Mouse (Mus musculus): ENCODE measurements at regions not wholly inside any gene's neighbourhood (a gene's known extent, or its start where the extent isn't known, plus 50 kb on each side); places are given as distances from the start of the nearest gene placed in this dataset.

DNA sequence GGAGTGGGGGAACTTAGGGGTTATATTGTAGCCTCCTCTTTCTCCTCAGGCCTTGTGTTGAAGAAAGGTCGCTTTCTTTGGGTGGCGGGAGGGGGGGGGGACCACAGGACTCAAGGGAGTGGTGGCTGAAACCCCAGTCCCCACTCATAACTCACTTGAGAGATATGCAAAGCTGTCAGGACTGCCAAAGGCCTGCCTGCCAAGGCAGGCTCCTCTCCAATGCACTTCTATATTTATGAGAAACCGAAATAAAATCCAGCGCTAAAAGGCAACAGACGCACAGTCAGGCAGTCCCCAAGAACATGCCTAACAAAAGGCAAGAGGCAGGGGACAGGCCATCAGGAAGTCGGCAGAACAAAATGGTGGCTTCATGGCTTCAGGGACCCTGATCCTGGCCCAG is 97.4 kb upstream of the Tnp1 start:
- no peak for ATAC-seq (replicated peaks; ENCODE audit: extremely low read depth, insufficient read depth, low FRiP score)
- 0 out of 2 replicates have a peak overlapping the region, but pooled peaks have one; percentile 27 for H3K27ac ChIP-seq (ENCODE audit: low read length)

GRCm38 (mm10) chr1:73112711-73113110 is 97.0 kb upstream of the Tnp1 start:
- no peak overlapping the region for H3K4me3 ChIP-seq (ENCODE audit: low read length)
- no peak overlapping the region for H3K4me2 ChIP-seq (ENCODE audit: low read depth, low read length)
- H3K9ac ChIP-seq (ENCODE audit: low read length): no peak overlapping the region
- H3K27ac ChIP-seq (ENCODE audit: low read length): no peak overlapping the region
- no peak for ATAC-seq (replicated peaks; ENCODE audit: extremely low read depth, insufficient read depth, low FRiP score)
- 81% methylated on average over 3 of the region's 3 CpGs for WGBS
- no peaks in the 10 kb centered on the region for H3K27me3 ChIP-seq (ENCODE audit: control insufficient read depth, insufficient read depth, low read length)
- no peaks in the 10 kb centered on the region; the same call in 1 of the 2 replicates for H3K4me1 ChIP-seq (ENCODE audit: control insufficient read depth, insufficient read depth, low read length)
- H3K36me3 ChIP-seq (ENCODE audit: control insufficient read depth, insufficient read depth): no peaks in the 10 kb centered on the region
- H3K9me3 ChIP-seq (replicated peaks; ENCODE audit: control insufficient read depth, low read length): no peaks in the 10 kb centered on the region

More for the DNA sequence above, 97.4 kb upstream of the Tnp1 start:
- Histone ChIP-seq H3K36me3 (ENCODE audit: control insufficient read depth, insufficient read depth) (no peaks in the 10 kb centered on the region), H3K9ac (ENCODE audit: low read length) (no peak overlapping the region), H3K9me3 (replicated peaks; ENCODE audit: control insufficient read depth, low read length) (no peaks in the 10 kb centered on the region), H3K4me3 (ENCODE audit: low read length) (no peak overlapping the region), H3K27me3 (ENCODE audit: control insufficient read depth, insufficient read depth, low read length) (no peaks in the 10 kb centered on the region), H3K4me2 (ENCODE audit: low read depth, low read length) (no peak overlapping the region), H3K4me1 (ENCODE audit: control insufficient read depth, insufficient read depth, low read length) (no peaks in the 10 kb centered on the region; the same call in 1 of the 2 replicates)
- 72% methylated on average over 6 of the region's 6 CpGs for WGBS

DNA sequence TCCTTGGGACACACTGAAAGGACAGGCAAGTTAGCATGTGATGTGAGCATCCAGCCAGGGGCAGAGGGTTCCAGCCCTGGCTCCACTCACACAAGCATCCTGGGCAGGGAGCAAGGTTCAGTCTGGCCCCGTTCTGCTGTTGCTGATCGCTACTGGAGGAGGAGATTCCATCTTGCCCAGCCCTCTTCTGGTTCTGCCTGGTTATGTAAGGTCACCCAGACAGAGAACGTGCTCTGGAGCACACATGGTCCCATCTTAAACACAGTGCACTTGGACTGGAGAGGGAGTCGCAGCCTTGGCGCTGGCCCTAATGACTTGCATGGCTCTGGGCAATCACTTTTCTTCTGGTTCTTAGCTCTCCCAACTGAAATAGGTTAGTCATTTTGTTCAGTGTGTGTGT is 96.2 kb upstream of the Tnp1 start:
- H3K4me2 ChIP-seq (ENCODE audit: low read depth, low read length): no peak overlapping the region
- no peaks in the 10 kb centered on the region for H3K36me3 ChIP-seq (ENCODE audit: control insufficient read depth, insufficient read depth)
- no peak overlapping the region for H3K4me3 ChIP-seq (ENCODE audit: low read length)
- no peak overlapping the region for H3K27ac ChIP-seq (ENCODE audit: low read length)
- H3K9ac ChIP-seq (ENCODE audit: low read length): no peak overlapping the region
- 91% methylated on average over 5 of the region's 5 CpGs for WGBS
- H3K27me3 ChIP-seq (ENCODE audit: control insufficient read depth, insufficient read depth, low read length): no peaks in the 10 kb centered on the region
- H3K4me1 ChIP-seq (ENCODE audit: control insufficient read depth, insufficient read depth, low read length): no peaks in the 10 kb centered on the region; the same call in 1 of the 2 replicates
- no peak for ATAC-seq (replicated peaks; ENCODE audit: extremely low read depth, insufficient read depth, low FRiP score)
- H3K9me3 ChIP-seq (replicated peaks; ENCODE audit: control insufficient read depth, low read length): no peaks in the 10 kb centered on the region

GRCm38 (mm10) chr1:73105856-73106463 is 90.3 kb upstream of the Tnp1 start:
- peaks cover 5% of the 10 kb centered on the region for H3K4me1 ChIP-seq (ENCODE audit: control insufficient read depth, insufficient read depth, low read length)
- H3K9me3 ChIP-seq (replicated peaks; ENCODE audit: control insufficient read depth, low read length): peaks cover 4% of the 10 kb centered on the region
- no peak overlapping the region for H3K4me2 ChIP-seq (ENCODE audit: low read depth, low read length)
- H3K9ac ChIP-seq (ENCODE audit: low read length): no peak overlapping the region
- H3K27ac ChIP-seq (ENCODE audit: low read length): no peak overlapping the region
- H3K4me3 ChIP-seq (ENCODE audit: low read length): no peak overlapping the region
- ATAC-seq (replicated peaks; ENCODE audit: extremely low read depth, insufficient read depth, low FRiP score): no peak
- 68% methylated on average over 4 of the region's 4 CpGs for WGBS
- no peaks in the 10 kb centered on the region for H3K27me3 ChIP-seq (ENCODE audit: control insufficient read depth, insufficient read depth, low read length)
- H3K36me3 ChIP-seq (ENCODE audit: control insufficient read depth, insufficient read depth): no peaks in the 10 kb centered on the region

DNA sequence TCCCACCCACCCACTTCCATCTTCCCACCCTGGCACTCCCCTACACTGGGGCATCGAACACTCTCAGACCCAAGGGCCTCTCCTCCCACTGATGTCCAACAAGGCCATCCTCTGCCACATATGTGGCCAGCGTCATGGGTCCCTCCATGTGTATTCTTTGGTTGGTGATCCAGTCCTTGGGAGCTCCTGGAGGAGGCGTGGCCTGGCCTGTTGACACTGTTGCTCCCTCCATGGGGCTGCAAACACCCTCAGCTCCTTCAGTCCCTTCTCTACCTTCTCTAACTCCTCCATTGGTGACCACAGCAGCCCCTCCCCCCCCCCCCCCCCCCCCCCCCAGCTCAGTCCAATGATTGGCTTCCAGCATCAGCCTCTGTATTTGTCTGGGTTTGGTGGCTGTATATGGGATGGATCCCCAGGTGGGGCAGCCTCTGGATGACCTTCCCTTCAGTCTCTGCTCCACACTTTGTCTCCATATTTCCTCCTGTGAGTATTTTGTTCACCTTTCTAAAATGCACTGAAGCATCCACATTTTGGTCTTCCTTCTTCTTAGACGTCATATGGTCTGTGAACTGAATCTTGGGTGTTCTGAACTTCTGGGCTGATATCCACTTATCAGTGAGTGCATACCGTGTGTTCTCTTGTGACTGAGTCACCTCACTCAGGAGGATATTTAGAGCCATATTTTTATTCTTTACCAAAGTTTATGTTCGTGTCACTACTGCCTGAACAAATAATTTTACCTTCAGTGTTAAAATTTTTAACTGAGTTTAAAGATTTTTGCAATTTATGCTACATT is 82.1 kb upstream of the Tnp1 start:
- 69% methylated on average over 6 of the region's 6 CpGs for whole genome bisulfite sequencing
- ATAC-seq (replicated peaks; ENCODE audit: extremely low read depth, insufficient read depth, low FRiP score): no peak

GRCm38 (mm10) chr1:73089636-73090035 is 73.9 kb upstream of the Tnp1 start:
- Histone ChIP-seq H3K36me3 (ENCODE audit: control insufficient read depth, insufficient read depth) (no peaks in the 10 kb centered on the region), H3K4me3 (ENCODE audit: low read length) (no peak overlapping the region), H3K4me2 (ENCODE audit: low read depth, low read length) (no peak overlapping the region), H3K27me3 (ENCODE audit: control insufficient read depth, insufficient read depth, low read length) (no peaks in the 10 kb centered on the region), H3K9ac (ENCODE audit: low read length) (no peak overlapping the region), H3K27ac (ENCODE audit: low read length) (no peak overlapping the region), H3K4me1 (ENCODE audit: control insufficient read depth, insufficient read depth, low read length) (peaks cover 4% of the 10 kb centered on the region; the same call in 1 of the 2 replicates), H3K9me3 (replicated peaks; ENCODE audit: control insufficient read depth, low read length) (no peaks in the 10 kb centered on the region)
- ATAC-seq (replicated peaks; ENCODE audit: extremely low read depth, insufficient read depth, low FRiP score): no peak
- WGBS: 46% methylated on average over 3 of the region's 3 CpGs

More for the DNA sequence above, 82.1 kb upstream of the Tnp1 start:
- no peaks in the 10 kb centered on the region for H3K27me3 ChIP-seq (ENCODE audit: control insufficient read depth, insufficient read depth, low read length)
- no peak overlapping the region for H3K4me3 ChIP-seq (ENCODE audit: low read length)
- peaks cover 4% of the 10 kb centered on the region; the same call in 1 of the 2 replicates for H3K9me3 ChIP-seq (replicated peaks; ENCODE audit: control insufficient read depth, low read length)
- H3K4me1 ChIP-seq (ENCODE audit: control insufficient read depth, insufficient read depth, low read length): no peaks in the 10 kb centered on the region
- no peak overlapping the region for H3K9ac ChIP-seq (ENCODE audit: low read length)
- no peak overlapping the region for H3K4me2 ChIP-seq (ENCODE audit: low read depth, low read length)
- no peaks in the 10 kb centered on the region for H3K36me3 ChIP-seq (ENCODE audit: control insufficient read depth, insufficient read depth)
- H3K27ac ChIP-seq (ENCODE audit: low read length): no peak overlapping the region

DNA sequence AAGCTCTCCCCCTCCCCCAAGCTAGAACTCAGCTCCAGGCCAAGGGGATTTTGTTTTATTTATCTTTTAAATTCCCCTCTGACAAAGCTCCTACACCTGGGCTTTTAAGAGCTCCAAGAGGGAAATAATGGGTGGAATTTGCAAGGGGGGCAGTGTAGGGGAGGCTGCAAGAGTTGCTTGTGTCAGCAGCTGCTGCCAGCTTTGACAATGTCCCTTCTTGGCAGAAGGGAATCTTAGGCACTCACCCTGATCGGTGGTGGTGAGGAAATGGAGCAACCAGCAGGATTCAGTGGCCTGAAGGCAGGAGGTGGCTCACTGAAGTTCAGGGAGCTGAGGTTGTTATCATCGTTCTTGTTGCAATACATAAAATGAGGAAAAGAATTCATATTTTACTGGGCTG is 72.8 kb upstream of the Tnp1 start:
- no peak overlapping the region for H3K27ac ChIP-seq (ENCODE audit: low read length)
- no peaks in the 10 kb centered on the region for H3K9me3 ChIP-seq (replicated peaks; ENCODE audit: control insufficient read depth, low read length)
- WGBS: 26% methylated on average over 2 of the region's 2 CpGs
- H3K27me3 ChIP-seq (ENCODE audit: control insufficient read depth, insufficient read depth, low read length): no peaks in the 10 kb centered on the region
- no peak for ATAC-seq (replicated peaks; ENCODE audit: extremely low read depth, insufficient read depth, low FRiP score)
- H3K4me1 ChIP-seq (ENCODE audit: control insufficient read depth, insufficient read depth, low read length): peaks cover 4% of the 10 kb centered on the region; the same call in 1 of the 2 replicates
- H3K4me3 ChIP-seq (ENCODE audit: low read length): no peak overlapping the region
- no peak overlapping the region for H3K9ac ChIP-seq (ENCODE audit: low read length)
- no peaks in the 10 kb centered on the region for H3K36me3 ChIP-seq (ENCODE audit: control insufficient read depth, insufficient read depth)
- no peak overlapping the region for H3K4me2 ChIP-seq (ENCODE audit: low read depth, low read length)

- Histone ChIP-seq H3K27ac (ENCODE audit: low read length) (no peak overlapping the region), H3K4me1 (ENCODE audit: control insufficient read depth, insufficient read depth, low read length) (peaks cover 4% of the 10 kb centered on the region; the same call in 1 of the 2 replicates), H3K4me2 (ENCODE audit: low read depth, low read length) (no peak overlapping the region), H3K9me3 (replicated peaks; ENCODE audit: control insufficient read depth, low read length) (no peaks in the 10 kb centered on the region), H3K36me3 (ENCODE audit: control insufficient read depth, insufficient read depth) (no peaks in the 10 kb centered on the region), H3K9ac (ENCODE audit: low read length) (no peak overlapping the region), H3K4me3 (ENCODE audit: low read length) (no peak overlapping the region), H3K27me3 (ENCODE audit: control insufficient read depth, insufficient read depth, low read length) (no peaks in the 10 kb centered on the region)
- no peak for ATAC-seq (replicated peaks; ENCODE audit: extremely low read depth, insufficient read depth, low FRiP score)
- 46% methylated on average over 2 of the region's 2 CpGs for WGBS
Observed at GRCm38 (mm10) chr1:73084946-73085345, 69.2 kb upstream of the Tnp1 start.

GRCm38 (mm10) chr1:73083396-73083795 is 67.7 kb upstream of the Tnp1 start:
- Histone ChIP-seq H3K36me3 (ENCODE audit: control insufficient read depth, insufficient read depth) (no peaks in the 10 kb centered on the region), H3K4me3 (ENCODE audit: low read length) (no peak overlapping the region), H3K4me2 (ENCODE audit: low read depth, low read length) (no peak overlapping the region), H3K9ac (ENCODE audit: low read length) (no peak overlapping the region), H3K4me1 (ENCODE audit: control insufficient read depth, insufficient read depth, low read length) (peaks cover 2% of the 10 kb centered on the region; the same call in 1 of the 2 replicates), H3K27me3 (ENCODE audit: control insufficient read depth, insufficient read depth, low read length) (no peaks in the 10 kb centered on the region), H3K27ac (ENCODE audit: low read length) (no peak overlapping the region), H3K9me3 (replicated peaks; ENCODE audit: control insufficient read depth, low read length) (no peaks in the 10 kb centered on the region)
- ATAC-seq (replicated peaks; ENCODE audit: extremely low read depth, insufficient read depth, low FRiP score): no peak
- WGBS: 87% methylated on average over 3 of the region's 3 CpGs

Data from heart, embryonic 16.5 days (tissue).